Mouse (Mus musculus) thymus, postnatal 36 days (tissue): ENCODE measurements around the gene Vps13d.
A peak's percentile ranks its signal among the peaks of the same experiment; 100 is the strongest.

ENCODE experiments used
- DNase-seq, 2 experiments: peaks; one replicate each; pipeline ENCODE4 v3.0.0; 2022; ENCODE audit warnings: mixed read lengths in 2 of 2

The Vps13d gene

DNA sequence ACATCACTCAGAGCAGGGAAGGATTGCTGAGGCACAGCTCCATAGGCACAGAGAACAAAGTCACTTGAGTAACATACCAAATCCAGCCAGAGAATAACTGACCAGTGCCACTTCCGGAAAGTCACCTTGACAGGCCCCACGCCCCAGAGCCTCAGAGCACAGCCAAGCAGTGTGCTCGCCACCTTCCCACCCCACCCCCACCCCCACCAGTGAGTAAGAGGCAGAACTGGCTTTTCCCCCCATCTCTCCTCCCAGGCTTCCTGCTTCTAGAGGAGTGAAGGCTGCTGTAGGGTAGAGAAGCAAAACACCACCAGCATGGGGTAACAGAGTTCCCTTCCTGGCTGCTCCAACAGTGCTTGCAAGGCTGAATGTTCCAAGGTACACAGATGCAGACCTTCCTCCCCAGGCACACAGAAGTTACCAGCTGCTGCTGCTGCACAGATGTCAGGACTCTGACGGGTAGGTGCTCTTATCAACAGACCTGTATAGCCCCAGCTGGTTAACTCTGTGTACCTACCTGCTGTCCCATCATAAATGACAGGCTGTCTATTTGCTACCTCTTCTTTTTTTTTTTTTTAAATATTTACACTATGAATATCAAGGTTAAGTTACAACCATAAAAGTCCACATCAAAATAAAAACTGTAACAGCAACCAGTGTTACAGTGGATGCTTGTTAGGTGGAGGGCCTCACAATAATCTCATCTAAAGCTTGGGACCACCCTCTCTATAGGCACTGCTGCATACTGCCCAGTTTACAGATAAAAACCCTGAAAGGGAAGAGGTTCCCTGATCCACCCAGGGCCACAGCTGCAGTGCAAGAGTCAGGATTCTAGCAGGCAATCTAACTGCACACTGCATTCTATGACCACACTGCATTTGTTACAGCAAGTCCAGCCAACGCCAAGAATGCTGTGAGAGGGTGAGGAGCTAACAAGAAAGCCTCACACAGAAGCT lies 47.5 kb downstream of the Vps13d start:
- peak; percentile 31 to 35 for DNase-seq

GRCm38 (mm10) chr4:145143533-145143932 lies 51.3 kb downstream of the Vps13d start:
- no peak for DNase-seq

DNA sequence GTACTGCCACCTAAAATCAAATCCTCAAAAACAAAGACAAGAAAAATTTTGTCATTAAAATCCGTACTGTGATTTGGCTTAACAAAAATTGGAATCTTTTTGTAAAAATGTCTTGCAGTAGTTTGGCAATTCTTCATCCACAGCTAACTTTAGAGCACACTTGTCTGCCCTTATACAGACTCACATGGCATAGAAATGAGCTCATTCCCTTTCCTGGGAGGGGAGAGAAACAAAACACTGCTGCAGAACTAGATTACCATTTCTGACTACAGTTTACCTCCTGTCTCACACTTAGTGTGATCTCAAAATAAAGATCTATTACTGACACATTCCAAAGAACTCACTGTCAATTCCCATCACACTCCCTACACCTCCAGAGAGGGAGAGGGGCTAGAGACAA lies 58.1 kb downstream of the Vps13d start:
- no peak for DNase-seq

DNA sequence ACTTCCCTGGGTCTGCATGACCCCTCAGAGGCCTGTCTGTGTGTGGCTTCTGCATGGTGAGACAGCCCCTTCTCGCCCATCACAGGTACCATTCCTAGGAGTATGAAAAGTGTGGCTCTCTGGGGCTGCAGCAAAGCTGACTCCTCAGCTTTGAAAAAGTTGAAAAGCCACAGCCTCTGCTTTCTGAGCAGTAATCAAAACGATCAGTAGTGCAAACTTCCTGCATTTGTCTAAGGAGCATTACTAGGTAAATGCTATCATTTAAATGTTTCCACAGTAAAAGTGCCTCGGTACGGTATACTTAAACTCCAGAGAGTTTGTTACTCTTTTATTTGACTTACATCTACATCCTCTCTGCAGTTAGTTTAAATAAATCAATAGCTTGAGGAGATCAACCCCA lies 59.3 kb downstream of the Vps13d start:
- DNase-seq = no peak

DNA sequence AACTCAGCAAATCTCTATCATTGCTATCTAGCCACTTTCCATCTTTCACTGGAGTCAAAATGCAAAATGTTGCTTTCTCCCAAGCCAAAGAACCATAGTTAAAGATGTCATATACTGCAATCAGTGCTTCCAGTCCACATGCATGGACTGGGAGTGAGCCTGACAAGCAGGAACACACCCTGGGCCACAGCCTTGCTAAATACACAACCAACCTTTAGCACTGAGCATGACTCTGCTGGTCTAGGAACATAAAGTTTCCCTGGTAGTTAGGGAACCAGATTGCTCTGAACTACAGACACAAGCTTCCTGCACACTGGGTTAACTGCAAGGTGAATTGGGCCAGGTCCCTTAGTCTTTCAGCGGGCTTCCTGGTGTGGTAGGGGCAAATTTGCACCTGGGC lies 64.0 kb downstream of the Vps13d start:
- no peak for DNase-seq

- no peak for DNase-seq
Observed at GRCm38 (mm10) chr4:145129956-145130548, 64.8 kb downstream of the Vps13d start.

DNA sequence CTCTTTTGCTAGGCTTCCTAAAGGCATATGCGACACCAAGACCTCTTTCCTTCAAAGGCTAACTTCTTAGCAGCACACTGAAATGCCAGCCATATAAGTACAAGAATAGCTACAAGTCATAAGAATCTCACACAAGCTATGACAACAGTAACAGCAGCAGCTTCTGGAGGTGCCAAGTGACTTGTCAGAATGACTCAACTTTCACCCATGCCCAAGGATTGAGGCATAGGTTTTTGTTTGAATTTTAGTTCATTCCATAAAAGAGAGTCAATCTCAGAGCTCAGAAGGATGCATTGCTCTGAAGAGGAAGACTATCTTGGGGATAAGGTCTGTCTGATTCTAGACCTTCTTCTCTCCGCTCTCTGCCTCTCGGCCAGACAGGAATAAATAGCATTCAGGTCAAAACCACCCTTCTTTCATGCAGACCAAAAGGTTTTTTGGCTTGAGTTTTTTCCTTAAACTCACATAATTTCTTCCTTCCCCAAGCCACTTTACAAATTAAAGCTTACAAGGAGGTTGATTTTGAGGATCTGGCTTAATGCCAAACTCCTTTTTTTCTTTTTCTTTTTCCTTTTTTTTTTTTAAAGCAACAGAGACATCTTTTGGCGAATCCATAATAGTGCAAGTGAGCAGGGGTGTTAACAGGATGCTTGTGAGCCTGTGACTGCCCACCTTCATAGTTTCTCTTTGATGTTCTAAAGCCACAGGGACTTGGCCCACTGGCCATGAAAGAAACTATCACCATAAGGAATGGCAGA lies 69.2 kb downstream of the Vps13d start:
- DNase-seq = no peak

DNA sequence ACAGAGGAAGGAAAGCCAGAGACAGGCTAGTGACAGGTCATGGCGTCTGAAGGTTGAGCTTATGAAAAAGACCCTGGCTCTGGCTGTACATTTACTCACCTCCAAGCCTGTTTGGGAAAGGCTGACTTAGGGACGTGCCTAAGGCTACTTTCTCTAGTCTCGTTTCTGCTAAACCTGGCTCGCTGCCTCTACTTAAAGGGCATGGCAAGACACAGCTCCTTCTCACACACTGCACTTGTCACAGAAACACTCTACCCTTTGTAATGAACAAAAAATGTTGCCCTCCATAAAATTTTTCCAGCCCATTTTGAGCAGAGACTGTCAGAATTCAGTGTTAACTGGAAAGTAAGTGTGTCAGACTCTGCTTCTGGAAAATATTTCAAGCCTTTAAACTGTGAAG lies 70.4 kb downstream of the Vps13d start:
- DNase-seq = no peak

GRCm38 (mm10) chr4:145111641-145112040 lies 83.2 kb downstream of the Vps13d start:
- DNase-seq = no peak

- DNase-seq = no peak
Observed at GRCm38 (mm10) chr4:145110736-145111135, 84.1 kb downstream of the Vps13d start.

- no peak for DNase-seq
Observed at GRCm38 (mm10) chr4:145106796-145107195, 88.0 kb downstream of the Vps13d start.

GRCm38 (mm10) chr4:145105319-145105718 lies 89.5 kb downstream of the Vps13d start:
- DNase-seq = no peak

- DNase-seq = no peak
Observed at GRCm38 (mm10) chr4:145104917-145105316, 89.9 kb downstream of the Vps13d start.

- no peak for DNase-seq
Observed at GRCm38 (mm10) chr4:145103617-145104016, 91.2 kb downstream of the Vps13d start.

- no peak for DNase-seq
Observed at GRCm38 (mm10) chr4:145101823-145102718, 92.7 kb downstream of the Vps13d start.

- no peak for DNase-seq
Observed at GRCm38 (mm10) chr4:145099853-145100252, 95.0 kb downstream of the Vps13d start.

GRCm38 (mm10) chr4:145099344-145099743 lies 95.5 kb downstream of the Vps13d start:
- no peak for DNase-seq

GRCm38 (mm10) chr4:145097974-145098373 lies 96.8 kb downstream of the Vps13d start:
- DNase-seq = no peak

- DNase-seq = no peak
Observed at GRCm38 (mm10) chr4:145096481-145097039, 98.2 kb downstream of the Vps13d start.

DNA sequence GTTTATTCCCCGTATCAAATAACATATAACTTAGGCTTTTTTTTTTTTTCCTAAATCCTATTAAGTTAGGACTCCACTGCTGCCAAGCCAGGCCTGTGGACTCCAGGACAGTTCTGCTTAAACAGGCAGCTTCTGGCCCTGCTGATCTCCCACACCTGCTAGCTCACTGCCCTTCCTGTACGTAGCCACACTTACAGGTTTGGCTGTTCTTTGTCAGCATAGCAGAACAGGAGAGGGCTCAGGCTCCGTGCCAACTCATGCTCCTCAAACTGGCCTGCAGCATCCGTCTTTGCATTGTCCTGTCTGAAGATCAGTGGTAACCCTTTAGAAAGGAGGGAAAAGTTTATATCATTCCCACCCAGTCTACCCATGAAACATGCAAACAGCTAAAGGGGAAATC lies 108.3 kb downstream of the Vps13d start:
- no peak for DNase-seq

DNA sequence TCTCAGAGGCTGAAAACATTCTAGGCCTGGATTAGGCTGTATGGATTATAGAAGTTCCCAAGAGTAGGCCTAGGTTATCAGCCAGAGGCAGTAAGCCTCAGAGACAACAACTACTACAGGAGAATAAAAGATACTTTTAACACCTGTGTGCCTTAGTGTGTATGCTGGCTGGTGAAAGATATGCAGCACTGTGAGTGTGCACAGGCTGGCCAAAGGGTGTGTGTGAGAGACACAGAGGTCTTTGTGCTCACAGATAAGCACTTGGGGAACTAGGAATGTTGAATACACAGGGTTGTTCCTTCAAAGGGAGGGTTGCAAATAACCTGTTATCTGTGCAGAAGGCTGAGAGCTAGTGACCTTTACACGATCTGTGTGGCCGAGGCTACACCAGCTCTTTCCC lies 115.5 kb downstream of the Vps13d start:
- no peak for DNase-seq

GRCm38 (mm10) chr4:145074276-145074675 lies 120.5 kb downstream of the Vps13d start:
- DNase-seq = no peak
